Mouse (Mus musculus) limb, embryonic 14.5 days (tissue): ENCODE data around the gene Bmp7. TPM values are rescaled to one million over a fixed set of nuclear protein-coding genes. Genes with fewer than 3 reads are reported as not detected.

Experiments
- ATAC-seq: fragments of 200-750 bp; cut with Nextera tagmentation; 2 replicates; pipeline ENCODE4 v1.8.0; 2017; ENCODE audit warnings: low read depth, moderate number of reproducible peaks, moderate TSS enrichment; ENCODE audit not compliant: low FRiP score
- DNase-seq: peaks from one replicate; pipeline ENCODE4 v3.0.0-alpha.2; 2015; ENCODE audit warnings: low spot score
- H3K27ac ChIP-seq: fragments of 300-500 bp; sonication (generic); replicated peaks from 2 replicates; pipeline ENCODE4 v1.5.1; 2014; ENCODE audit warnings: low read depth, mild to moderate bottlenecking, low read length, moderate library complexity, mixed read lengths
- H3K27me3 ChIP-seq: fragments of 300-500 bp; sonication (generic); 2 replicates; pipeline ENCODE4 v1.6.1; 2014; ENCODE audit warnings: low read length, mixed read lengths; ENCODE audit not compliant: control insufficient read depth, insufficient read depth
- H3K36me3 ChIP-seq: fragments of 300-500 bp; sonication (generic); 2 replicates; pipeline ENCODE4 v1.6.1; 2014; ENCODE audit warnings: mild to moderate bottlenecking, low read length, moderate library complexity, mixed read lengths; ENCODE audit not compliant: control insufficient read depth, insufficient read depth
- H3K4me1 ChIP-seq: fragments of 300-500 bp; sonication (generic); 2 replicates; pipeline ENCODE4 v1.6.1; 2014; ENCODE audit warnings: antibody characterized with exemption, low read length, mixed read lengths; ENCODE audit not compliant: control insufficient read depth, insufficient read depth
- H3K4me2 ChIP-seq: fragments of 300-500 bp; sonication (generic); replicated peaks from 2 replicates; pipeline ENCODE4 v1.6.1; 2014; ENCODE audit warnings: low read depth, mild to moderate bottlenecking, low read length, moderate library complexity; ENCODE audit not compliant: severe bottlenecking
- H3K4me3 ChIP-seq: fragments of 300-500 bp; sonication (generic); replicated peaks from 2 replicates; pipeline ENCODE4 v1.5.1; 2014; ENCODE audit warnings: low read length
- H3K9ac ChIP-seq: fragments of 300-500 bp; sonication (generic); 2 replicates; pipeline ENCODE4 v1.6.1; 2014; ENCODE audit warnings: mild to moderate bottlenecking, low read depth, low read length, moderate library complexity; ENCODE audit not compliant: severe bottlenecking
- H3K9me3 ChIP-seq: fragments of 300-500 bp; sonication (generic); 2 replicates; pipeline ENCODE4 v1.6.1; 2016; ENCODE audit warnings: low read length; ENCODE audit not compliant: control insufficient read depth
- POLR2A ChIP-seq: fragments of 200-500 bp; IDR thresholded peaks from 2 replicates; pipeline ENCODE4 v1.8.0; 2012; ENCODE audit warnings: inconsistent platforms, mild to moderate bottlenecking, moderate library complexity, borderline replicate concordance; ENCODE audit not compliant: insufficient read depth, insufficient read length; ENCODE audit errors: extremely low read depth
- WGBS: fragments of 180-500 bp; shearing (Covaris S2); extraction: QIAGEN DNeasy Blood & Tissue Kit; methylation state at CpG from one replicate; pipeline ENCODE4 v1.1.7; 2014; 5-methylcytosine and 5-hydroxymethylcytosine counted together
- polyA plus RNA-seq, 2 experiments: library from polyadenylated mRNA; depleted of rRNA in 1 of 2; stranded (reverse) in 1 of 2; unstranded in 1 of 2; fragments of >200 nt; fragmentation: Nextera tagmentation in 1 of 2; extraction: Ambion mirVana in 1 of 2; gene quantifications; 2 replicates each; pipeline versions ENCODE4 v1.2.1 to v1.2.3; 2012 to 2014

Bmp7 gene
- polyA plus RNA-seq, 2 experiments: 28.6 to 41.9 TPM

DNA sequence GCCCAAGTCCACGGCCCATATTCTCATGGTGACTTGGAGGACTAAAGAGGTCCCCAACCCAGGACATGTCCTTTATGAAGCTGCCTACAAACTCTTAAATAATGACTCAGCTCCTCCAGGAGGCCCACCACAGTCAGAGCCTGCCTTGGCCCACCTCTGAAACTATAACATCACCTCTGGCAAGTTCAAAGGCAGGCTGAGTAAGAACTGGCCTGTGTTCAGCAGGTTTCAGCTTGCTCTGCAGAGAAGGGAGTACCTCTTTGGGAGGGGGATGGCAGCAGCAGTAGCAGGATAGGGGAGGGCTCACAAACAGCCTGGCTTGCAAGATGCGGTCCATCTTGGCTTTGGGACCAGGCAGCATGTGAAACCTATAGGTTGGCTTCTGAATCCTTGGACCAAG, 31.7 kb upstream of the Bmp7 start:
- Histone ChIP-seq H3K9ac (no peak overlapping the region), H3K4me1 (peaks cover 4% of the 10 kb centered on the region; the same call in 1 of the 2 replicates), H3K4me3 (no peak overlapping the region), H3K4me2 (no peak overlapping the region), H3K27ac (no peak overlapping the region), H3K27me3 (no peaks in the 10 kb centered on the region), H3K36me3 (no peaks in the 10 kb centered on the region), H3K9me3 (no peaks in the 10 kb centered on the region)
- 90% methylated on average over 2 of the region's 2 CpGs for WGBS
- no peak for TF ChIP-seq POLR2A
- DNase-seq: no peak
- no peak for ATAC-seq

- Histone ChIP-seq H3K9ac (no peak overlapping the region), H3K4me1 (no peaks in the 10 kb centered on the region), H3K4me2 (no peak overlapping the region), H3K27me3 (no peaks in the 10 kb centered on the region), H3K27ac (no peak overlapping the region), H3K9me3 (no peaks in the 10 kb centered on the region), H3K36me3 (no peaks in the 10 kb centered on the region), H3K4me3 (no peak overlapping the region)
- DNase-seq (no peak), ATAC-seq (no peak)
- no peak for TF ChIP-seq POLR2A
- WGBS: 86% methylated on average over 5 of the region's 5 CpGs
Measured at GRCm38 (mm10) chr2:172966480-172966879, 26.4 kb upstream of the Bmp7 start.

GRCm38 (mm10) chr2:172965249-172965648, 25.1 kb upstream of the Bmp7 start:
- Histone ChIP-seq H3K4me3 (no peak overlapping the region), H3K36me3 (no peaks in the 10 kb centered on the region), H3K4me1 (no peaks in the 10 kb centered on the region), H3K9me3 (no peaks in the 10 kb centered on the region), H3K27me3 (no peaks in the 10 kb centered on the region), H3K9ac (no peak overlapping the region), H3K4me2 (no peak overlapping the region), H3K27ac (no peak overlapping the region)
- 48% methylated on average over 11 of the region's 11 CpGs for WGBS
- ATAC-seq (no peak), DNase-seq (no peak)
- TF ChIP-seq POLR2A: no peak

- peaks cover 3% of the 10 kb centered on the region; the same call in 1 of the 2 replicates for H3K9me3 ChIP-seq
- DNase-seq: no peak
- H3K36me3 ChIP-seq: no peaks in the 10 kb centered on the region
- TF ChIP-seq POLR2A: no peak
- no peak for ATAC-seq
- no peak overlapping the region for H3K9ac ChIP-seq
- H3K4me1 ChIP-seq: peaks cover 3% of the 10 kb centered on the region; the same call in 1 of the 2 replicates
- WGBS: 80% methylated on average over 6 of the region's 6 CpGs
- no peak overlapping the region for H3K4me3 ChIP-seq
- no peak overlapping the region for H3K4me2 ChIP-seq
- no peak overlapping the region for H3K27ac ChIP-seq
- no peaks in the 10 kb centered on the region for H3K27me3 ChIP-seq
Measured at GRCm38 (mm10) chr2:172961211-172961610, 21.1 kb upstream of the Bmp7 start.

DNA sequence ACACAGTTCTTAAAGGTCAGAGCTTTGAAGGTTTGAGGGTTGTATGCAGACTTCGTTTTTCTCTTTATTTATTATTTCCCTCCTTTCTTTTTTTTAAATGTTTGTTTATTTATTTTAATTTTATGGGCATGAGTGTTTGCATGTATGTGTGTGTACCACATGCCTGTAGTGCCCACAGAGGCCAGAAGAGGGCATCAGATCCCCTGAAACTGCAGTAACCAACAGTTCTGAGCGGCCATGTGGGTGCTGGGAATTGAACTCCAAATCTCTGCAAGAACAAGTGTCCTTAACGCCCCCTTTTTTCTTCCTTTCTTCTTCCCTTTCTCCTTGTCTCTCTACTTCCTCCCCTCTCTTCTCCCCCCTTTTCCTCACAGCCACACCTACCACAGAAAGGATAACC, 20.2 kb upstream of the Bmp7 start:
- no peak for TF ChIP-seq POLR2A
- no peak for DNase-seq

More for the DNA sequence above, 20.2 kb upstream of the Bmp7 start:
- H3K27ac ChIP-seq: no peak overlapping the region
- H3K27me3 ChIP-seq: no peaks in the 10 kb centered on the region
- WGBS: 88% methylated on average over 3 of the region's 3 CpGs
- H3K4me2 ChIP-seq: no peak overlapping the region
- H3K4me3 ChIP-seq: no peak overlapping the region
- no peak overlapping the region for H3K9ac ChIP-seq
- H3K9me3 ChIP-seq: peaks cover 3% of the 10 kb centered on the region; the same call in 1 of the 2 replicates
- no peak for ATAC-seq
- no peaks in the 10 kb centered on the region for H3K36me3 ChIP-seq
- peaks cover 3% of the 10 kb centered on the region; the same call in 1 of the 2 replicates for H3K4me1 ChIP-seq
